Mouse (Mus musculus): ENCODE data around the gene Ggta1.
"Not testable (repeated sequence)": the region's sequence is repeated elsewhere in the genome, so short reads cannot be mapped to it uniquely, and the experiment has no call there.

Gene Ggta1

DNA sequence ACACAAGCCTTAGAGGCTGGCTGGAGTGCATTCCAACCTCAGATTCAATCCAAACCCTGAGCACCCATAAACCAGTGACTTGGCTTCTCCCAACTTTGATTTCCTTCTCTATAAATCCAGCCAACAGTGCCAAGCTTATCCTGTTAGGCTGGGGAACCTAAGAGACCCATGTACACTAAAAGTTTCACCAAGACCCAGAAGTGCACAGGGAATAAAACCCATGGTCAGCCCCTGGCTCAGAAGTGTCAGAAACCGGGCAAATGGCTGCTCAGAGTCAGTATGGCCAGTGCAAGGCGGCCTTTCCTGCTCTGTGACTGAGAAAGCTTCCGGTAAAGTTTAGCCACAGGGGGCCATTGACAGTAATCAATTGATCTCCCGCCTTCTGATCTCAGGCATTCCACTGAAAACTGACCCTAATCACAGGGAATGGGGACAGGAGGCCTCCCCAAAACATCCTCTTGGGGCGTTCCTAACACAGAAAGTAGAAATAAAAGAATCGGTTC lies 2.6 kb downstream of the Ggta1 start:
- no peak for DNase-seq (ENCODE audit: low spot score)

DNA sequence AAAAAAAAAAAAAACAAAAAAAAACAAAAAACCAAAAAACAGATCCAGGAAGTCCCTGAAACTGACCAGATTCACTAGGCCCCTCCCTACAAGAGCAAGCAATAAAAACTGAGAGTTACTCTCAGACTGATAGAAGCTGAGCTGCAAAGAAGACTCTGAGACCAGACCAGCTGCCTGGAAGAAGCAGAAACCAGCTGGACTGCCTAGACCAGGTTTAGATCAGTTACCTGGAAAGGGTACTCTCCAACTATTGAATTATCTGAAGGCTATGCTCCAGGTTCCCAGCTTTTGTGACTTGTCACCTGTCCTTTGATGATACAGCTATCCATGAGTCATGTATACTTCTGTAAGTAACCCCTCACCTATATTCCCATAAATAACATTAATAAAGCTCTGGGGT lies 3.7 kb downstream of the Ggta1 start:
- DNase-seq (ENCODE audit: low spot score), result no peak

DNA sequence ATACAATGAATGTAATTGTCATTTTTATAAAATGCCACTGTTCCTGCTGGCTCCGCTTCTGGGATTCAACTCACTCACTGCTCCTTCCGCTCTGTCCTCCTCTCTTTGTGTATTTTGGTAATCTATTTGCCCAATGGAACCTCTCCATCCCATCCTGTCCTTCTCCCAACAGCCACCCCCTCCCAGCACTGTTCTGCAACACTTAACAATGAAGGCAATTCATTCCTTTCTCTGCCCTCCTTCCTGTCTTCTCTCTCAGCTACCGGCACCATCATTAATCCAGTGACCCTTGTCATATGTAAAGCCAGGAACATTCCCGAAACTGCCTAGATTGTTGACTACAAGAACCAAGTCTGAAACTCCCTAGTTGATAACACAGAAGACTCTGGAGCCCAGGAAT lies 4.6 kb downstream of the Ggta1 start:
- DNase-seq (ENCODE audit: low spot score), result no peak

DNA sequence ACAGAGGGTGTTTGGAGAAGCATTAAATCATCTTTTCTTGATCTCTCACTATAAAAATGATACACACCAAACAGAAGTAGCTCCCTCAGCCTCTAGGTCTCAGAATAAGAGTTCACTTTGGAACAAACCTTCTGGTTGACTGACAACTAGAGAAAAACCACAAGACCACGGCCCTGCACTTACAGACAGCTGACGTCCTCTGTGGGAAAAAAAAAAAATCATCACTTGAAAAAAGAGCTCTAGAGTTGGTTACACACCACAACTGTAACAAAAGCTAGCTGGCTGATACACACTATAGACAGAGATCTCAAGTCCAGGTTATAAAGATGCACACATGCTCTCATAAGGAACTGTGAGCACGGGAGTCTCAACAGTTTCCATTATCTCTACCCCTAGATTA lies 9.3 kb downstream of the Ggta1 start:
- no peak for DNase-seq (ENCODE audit: low spot score)

DNA sequence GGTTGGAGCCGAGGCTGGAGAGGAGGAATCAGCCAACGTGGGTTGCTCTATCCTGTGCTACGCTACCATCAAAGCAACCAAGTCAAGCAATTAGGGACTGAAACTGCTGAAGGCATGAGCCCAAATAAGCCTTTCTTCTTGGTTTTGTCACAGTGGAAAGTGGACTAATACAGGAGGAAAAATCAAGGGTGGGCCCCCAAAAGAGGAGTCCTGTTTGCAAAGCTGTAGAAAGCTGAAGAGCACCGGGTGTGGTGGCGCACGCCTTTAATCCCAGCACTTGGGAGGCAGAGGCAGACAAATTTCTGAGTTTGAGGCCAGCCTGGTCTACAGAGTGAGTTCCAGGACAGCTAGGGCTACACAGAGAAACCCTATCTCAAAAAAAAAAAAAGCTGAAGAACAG lies 10.3 kb downstream of the Ggta1 start:
- not testable (repeated sequence) for DNase-seq (ENCODE audit: low spot score)

DNA sequence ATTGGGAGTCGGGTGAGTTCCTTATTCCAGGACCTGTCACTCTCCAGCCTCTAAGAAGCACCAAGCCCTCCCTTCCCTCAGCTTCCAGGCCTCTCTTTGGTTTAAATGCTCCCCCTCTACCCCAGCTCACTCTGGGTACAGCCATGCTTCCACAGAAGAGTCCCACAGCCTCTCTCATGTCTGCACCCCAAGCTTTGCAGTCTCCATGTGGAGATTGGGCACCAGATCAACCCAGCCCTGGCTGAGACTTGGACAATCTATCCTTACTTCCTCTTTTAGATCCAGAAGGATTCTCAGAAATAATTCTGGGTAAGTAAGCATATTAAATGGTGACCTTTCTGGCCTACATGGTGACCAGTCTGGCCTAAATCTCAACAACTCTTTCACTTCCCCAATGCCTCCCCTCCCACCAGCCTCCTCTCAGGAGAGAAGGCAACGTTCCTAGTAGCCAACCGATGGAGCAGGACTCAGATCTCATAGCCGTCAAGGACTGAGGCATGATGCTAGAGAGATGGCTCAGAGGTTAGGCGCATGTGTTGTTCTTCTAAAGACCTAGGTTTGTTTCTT lies 11.5 kb downstream of the Ggta1 start:
- DNase-seq (ENCODE audit: low spot score), result no peak

DNA sequence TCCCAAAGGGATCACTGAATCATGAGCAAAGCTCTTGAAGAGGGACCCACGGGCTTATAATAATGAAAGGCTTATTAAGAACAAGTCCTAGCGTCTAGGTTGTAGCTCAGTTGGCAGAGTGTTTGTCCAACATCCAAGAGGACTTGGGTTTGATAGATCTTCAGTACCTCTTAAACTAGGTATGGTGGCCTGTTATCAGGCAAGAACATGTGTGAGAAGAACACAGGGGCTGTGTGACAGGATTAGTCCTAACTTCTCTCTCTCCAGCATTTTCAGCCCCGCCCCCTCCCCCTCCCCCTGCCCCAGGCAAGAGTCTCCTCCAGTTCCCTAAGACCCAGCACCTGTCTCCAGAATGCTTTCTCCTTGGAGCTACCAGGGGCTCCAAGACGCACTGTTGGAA lies 12.2 kb downstream of the Ggta1 start:
- no peak for DNase-seq (ENCODE audit: low spot score)

DNA sequence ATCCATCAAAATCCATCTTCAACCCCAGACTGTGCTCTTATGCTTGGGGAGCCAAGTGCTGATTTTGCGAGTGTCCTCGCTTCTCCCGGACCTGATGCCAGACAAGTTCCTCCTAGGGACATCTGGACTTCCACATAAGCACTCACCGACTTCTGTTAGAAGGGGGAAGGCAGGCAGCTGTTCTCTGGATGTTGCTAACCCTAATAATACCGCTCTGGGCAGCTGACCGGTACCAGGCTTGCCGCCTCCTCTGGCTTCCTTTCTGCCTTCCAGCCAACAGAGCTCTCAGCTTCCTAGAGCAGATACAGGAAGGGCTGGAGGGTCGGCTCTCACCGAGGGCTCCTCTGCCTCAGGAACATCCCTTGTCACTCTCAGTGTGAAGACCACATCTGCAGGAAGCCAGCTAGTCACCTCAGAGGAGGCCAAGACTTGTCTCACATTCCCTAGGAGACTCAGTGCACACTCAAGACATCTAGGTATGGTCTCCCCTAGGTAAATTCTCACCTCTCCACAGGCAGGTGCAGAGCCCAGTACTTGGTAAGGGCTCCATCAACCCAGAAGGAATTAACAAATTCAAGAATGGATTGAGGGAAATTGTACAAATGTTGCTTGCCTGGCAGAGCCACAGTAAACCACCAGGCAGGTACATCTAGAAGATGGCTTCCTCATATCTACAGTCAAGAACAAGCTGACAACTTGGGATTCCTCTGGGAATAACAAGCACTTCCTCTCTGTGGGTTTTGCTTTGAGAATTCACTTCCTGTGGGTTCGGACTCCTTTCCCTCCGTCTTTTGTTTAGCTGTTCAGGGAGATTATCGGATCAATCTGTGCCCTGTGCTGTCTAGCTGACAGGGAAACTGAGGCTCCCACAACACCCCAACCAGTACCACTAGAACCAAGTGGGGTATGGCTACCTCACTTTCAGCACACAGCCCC lies 13.1 kb downstream of the Ggta1 start:
- no peak for DNase-seq (ENCODE audit: low spot score)

DNA sequence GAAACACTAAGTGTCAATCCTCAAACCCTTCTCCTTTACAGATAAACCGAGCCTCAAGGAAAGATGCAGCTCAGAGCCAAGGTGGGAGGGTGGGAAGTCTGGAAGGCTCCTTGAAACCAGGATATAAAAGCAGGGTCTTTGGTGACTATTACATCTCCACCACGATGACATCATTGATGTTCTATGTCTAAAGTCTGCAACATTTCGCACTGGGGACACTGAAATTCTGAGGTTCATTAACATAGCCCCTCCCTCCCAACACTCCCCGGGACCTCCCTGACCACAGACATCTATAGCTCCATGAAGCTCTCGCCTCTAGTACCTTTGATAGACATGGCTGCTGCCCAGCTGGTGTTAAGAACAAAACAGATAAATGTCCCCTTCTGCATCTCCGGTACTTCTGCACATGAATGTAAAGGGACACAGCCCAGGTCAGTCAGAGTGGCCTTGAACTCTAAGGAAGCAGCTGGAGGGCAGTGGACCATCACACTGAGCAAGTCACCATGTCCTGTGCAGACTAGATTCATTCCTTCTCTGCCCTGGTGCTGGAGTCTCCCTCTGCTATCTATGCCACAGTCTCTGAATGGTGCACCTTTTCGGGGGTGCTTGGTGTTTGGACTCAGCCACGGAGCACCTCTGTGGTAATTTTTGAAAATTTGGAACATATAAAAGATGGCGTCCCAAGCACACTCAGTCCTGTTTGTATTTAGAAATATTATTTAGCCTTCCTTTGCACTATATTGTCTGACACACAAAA lies 13.9 kb downstream of the Ggta1 start:
- DNase-seq (ENCODE audit: low spot score), result no peak

DNA sequence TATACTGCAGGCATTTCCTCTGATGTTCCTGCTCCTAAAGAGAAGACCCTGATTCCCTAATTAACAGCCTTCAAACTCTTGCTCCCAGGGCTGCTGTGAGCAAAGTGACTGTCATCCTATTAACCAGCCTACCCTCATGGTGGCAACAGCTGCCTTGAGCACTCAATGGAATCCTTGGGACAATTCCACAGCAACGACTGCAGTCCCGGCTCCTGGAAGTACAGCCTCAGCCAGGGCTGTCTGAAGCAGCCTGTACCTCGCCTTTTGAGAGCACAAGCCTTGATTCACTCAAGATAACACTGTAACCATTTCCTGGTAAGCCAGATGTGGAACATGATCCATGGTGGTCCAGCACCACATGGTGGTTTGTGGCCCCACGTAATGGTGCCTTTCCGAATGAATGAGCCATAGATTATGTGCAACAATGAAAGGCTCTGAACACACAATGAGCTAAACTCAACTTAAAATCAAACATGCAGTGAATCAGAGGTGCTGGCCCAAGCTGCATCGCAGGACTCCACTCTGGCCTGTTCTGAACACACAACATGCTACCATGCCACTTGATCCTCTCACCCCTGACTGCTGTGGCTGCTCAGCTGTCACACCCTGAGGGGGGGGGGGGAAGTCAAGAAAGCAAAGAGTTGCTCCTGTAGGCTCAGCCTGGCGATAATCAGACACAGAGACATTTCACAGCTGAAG lies 14.7 kb downstream of the Ggta1 start:
- DNase-seq (ENCODE audit: low spot score), result no peak

DNA sequence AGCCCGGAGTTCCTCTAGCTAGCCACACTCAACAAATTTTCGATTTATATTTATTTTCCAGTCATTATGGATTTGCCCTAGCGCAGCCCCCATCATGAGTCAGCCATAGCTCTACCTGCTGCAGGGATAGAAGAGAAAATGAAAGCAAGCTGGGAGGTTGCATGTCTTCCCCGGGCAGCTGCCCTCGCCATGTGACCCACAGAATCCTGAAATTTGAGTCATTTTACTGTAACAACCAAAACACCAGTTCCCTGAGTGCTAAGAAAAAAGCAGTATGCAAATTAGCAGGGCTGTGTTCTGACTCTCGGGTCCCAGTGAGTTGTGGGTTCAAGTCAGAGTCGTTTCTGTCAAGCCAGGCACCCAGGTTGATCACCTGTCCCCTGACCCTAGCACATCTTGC lies 15.6 kb downstream of the Ggta1 start:
- DNase-seq (ENCODE audit: low spot score), result no peak

DNA sequence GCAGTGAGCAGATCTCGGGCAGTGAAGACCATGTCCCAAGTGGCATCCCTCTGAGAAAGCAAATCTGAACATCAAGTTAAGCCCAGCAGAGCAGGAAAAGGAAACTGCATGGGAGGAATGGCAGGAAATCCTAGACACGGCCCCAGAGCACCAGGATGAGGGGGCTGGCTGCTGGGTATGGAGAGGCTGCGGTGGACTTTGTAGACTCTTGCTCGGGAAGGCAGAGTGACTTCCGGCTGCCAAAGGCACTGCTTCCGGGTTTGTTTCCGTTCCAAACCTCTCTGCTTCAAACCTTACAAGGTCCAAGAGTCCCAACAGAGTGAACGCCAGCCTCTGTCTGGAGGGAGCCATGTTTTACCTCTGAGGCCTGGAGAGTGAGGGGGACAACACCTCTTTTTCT lies 16.2 kb downstream of the Ggta1 start:
- no peak for DNase-seq (ENCODE audit: low spot score)

DNA sequence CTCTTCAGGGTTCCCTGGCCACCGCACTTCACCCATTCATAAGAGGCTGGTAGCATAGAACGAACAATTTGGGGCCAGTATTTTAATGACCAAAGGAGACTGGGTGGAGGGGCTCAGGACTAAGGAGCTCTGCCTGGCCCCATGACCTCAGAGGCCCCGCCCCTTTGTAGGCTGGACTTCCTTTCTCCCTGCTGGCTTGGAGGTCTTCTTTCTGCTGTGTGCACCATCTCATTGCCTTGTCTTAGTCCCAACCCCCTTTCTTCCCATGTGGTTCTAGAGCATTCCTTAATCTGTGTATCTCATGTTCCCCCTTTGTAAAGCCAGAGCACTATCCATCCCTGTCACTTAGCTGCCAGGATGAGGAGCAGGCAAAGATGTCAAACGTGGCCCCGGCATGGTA lies 16.7 kb downstream of the Ggta1 start:
- no peak for DNase-seq (ENCODE audit: low spot score)

DNA sequence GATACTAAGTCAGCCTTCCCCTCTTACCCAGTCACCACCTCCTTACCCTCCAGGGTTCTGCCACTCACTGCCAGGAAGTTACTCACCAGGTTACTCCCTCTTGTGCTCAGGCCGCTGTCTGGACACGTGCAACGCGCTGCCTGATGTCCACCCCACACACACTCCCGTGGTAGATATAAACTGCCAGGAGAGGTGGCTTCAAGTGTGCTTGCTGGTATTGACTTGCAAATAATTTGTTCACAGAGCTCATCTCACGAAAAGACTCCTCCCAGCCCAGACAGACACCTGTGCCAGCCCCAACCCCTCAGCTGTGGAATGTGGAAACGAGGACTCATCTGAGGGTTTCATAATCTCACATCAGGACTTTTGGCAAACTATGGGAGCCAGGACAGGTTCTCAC lies 17.4 kb downstream of the Ggta1 start:
- no peak for DNase-seq (ENCODE audit: low spot score)

DNA sequence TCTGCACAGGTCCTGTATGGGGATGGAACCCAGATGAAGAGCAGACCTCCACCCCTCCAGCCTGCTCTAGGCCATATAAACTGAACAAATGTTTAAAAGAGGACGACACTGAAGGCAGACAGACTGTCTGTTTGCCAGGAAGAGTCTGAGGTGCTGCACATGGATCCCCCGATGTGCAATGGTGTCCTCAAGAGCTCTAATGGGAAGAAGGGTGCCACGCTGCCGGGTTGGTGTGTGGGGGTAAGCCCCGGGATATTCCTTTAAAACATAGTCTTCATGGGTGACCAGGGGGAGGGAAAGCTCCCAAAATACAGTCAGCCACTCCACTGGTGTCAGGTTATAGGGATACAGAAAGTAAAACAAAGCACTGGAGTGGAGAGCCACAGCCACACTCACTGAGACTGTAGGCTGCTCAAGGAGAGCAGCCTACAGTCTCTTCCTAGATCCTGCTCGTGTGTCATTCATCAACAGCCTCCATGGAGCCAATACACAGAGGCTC lies 18.2 kb downstream of the Ggta1 start:
- DNase-seq (ENCODE audit: low spot score), result no peak

DNA sequence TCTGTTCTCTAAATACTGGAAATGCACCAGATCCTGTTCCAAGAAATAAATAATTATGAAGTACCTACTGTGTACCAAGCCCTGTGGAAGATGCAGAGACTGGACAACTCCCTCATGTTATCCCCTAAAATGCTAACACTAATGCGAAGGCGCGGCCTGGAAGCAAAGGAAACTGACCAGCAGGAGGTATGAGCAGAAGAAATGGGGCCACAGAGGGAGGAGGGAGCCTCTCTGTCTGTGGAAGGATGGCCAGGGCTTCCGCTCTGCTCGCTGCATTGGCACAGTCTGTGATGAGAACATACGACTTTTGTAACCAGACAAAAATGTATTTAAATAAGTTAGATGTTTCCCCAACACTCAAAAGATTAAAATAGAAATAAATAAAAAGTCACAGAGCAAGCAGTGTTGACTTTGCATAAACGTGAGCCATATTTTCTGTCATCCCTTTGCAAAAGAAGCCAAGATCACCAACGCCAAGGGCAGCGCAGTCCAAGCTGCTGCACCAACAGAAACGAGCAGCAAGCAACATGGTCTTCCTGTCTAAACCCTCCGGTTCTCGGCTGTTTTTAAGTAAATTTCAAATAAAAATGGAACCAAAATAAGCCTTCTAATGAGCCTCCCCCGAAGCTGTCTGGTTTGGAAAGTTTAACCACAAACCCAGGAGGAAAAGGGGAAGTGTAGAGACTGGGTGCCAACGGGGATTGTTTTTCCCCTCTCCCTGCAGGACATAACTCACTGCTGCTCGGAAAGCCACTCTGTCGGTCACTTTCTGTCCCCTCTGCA lies 18.9 kb downstream of the Ggta1 start:
- no peak for DNase-seq (ENCODE audit: low spot score)

DNA sequence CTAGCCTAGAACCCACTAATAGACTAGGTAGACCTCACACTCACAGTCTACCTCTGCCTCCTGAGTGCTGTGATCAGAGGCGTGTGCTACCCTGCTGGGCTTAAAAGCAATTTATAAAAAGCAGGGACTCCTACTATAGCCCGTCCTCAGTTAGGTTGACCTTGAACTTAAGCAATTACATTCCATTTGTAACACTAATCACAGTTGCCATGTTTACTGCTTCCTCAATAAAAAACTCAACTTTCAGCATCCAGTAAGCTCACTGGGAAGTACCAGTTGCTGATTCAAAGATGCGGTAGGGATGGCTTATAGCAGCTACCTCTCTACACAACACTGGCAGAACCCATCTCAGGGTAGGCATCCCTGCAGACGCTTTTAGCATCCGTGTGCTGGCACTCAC lies 19.7 kb downstream of the Ggta1 start:
- no peak for DNase-seq (ENCODE audit: low spot score)

DNA sequence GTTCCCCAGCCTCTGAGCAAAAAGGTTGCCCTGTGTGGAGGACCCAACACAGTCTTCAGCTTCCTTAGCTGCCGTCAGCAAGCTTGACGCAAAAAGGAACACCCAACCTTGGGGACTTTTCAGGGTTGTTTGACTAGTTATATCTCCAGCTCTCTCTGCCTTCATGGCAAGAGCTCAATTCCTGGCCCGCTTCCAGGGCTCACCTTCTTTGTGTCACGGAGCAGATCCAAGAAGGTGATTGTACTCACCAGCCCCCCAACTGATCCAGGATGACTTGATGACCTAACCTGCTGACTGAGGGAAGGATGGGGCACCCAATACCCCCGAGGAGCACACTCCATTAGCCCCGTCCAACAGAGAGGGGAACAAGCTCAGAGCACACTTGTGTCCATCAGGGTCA lies 21.0 kb downstream of the Ggta1 start:
- DNase-seq (ENCODE audit: low spot score), result no peak

DNA sequence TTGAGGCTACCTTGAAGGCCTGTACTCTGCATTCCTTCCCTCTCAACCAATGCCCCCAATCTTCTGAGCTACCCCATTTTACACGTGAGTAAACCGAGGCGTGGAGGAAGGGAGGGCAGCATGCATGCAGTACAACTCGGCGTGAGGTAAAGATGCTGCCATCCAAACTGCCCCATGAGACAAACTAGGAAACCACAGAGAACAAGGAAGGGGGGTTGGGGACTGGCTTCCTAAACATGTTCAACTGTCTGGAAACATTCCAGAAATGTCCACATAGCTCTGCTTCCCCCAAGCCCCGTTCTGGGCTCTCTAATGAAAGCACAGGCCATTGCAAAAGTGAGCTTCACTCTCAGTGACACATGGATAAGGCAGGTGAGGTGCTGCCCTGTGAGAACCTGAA lies 21.6 kb downstream of the Ggta1 start:
- DNase-seq (ENCODE audit: low spot score), result no peak

DNA sequence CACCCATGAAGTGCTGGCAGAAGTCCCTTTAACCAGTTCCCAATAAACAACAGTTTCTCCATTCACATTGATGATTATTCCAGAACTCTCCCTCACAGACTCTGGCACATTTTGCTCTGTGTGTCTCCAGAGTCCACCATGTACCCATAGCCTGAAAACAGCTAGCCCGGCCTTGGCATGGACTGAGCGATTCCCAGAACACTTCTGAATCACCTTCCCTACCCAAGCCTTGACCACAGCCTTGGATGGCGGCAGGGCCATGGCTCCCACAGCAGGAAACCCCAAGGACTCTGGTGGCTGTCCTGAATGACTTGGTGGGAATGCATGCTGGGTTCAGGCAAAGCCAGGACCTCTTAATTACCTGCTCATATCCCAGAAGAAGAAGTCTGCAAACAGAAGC lies 22.6 kb downstream of the Ggta1 start:
- DNase-seq (ENCODE audit: low spot score), result no peak

DNA sequence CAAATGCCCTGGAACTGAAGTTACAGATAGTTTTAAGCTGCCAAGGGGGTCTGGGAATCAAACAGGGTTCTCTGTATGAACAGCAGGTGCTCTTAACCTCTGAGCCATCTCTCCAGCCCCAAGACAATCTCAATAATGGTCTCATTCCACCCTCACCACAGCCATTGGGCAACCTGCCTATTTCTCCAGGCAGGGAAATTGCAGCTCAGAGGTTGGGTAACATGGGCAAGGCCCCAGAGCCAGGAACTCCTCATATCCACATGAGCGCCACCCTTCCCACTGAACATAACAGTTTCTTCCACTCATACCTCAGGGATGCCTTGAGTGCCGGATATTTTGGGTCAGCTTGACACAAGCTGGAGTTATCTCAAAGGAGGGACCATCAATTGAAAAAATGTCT lies 25.2 kb downstream of the Ggta1 start:
- DNase-seq (ENCODE audit: low spot score), result no peak
